Mouse (Mus musculus): ENCODE measurements around the gene Irs2.

The Irs2 gene

DNA sequence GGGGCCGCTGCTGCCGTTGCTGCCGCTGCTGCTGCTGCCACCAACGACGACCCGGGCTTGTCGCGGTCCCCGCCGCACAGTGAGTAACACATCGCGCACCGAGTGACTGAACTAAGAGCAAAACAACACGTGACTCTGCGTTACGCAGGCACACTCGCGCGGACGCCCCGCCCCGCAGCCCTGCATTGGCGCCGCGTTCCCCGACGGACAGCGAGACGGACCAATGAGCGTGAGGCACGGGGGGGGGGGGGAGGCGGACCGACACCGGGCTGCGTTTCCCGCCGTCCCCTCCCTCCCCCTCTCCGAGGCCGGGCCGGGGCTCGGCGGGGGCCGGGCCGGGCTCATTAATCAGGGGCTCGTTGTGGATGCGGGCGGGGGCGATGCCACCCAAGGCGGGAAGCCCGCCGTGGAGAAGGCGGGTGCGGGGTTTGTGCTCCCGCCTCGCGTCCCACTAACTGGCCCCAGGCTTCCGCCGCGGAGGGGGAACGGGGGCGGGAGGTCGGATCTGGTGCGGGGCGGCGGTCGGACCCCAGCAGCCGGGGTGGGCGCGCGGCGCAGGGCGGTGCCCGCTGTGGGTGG is 673 bp upstream of the Irs2 start:
- peak; percentile 97 for DNase-seq

- peak; percentile 62 for DNase-seq
Measured at GRCm38 (mm10) chr8:11007581-11008378, 478 bp downstream of the Irs2 start.

DNA sequence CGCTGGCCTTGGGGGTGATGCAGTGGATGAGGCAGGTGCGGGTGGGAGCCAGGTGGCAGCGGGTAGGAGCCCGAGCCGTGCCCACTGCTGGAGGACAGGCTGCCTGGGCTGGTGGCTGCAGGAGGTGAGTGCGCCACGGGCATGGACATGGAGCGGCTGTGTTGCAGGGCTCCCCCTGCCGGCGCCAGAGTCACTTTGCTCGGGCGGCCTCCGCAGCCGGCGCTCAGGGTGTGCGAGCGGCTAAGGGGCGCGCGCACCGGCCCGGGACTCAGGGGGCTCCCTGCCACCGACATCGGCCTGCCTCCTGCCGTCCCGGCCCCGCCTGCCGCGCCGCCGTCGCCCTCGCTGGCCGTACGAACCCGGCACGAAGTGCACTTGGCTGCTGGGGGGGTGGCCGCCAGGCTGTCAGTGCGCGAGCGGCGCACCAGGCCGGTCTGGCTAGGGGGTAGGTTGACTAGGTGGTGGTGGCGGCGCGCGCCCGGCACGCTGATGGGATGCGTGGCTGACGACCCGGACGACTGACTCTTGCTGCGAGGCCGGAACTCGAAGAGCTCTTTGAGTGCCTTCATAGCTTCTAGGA is 1.2 kb downstream of the Irs2 start:
- peak; percentile 89 for DNase-seq

DNA sequence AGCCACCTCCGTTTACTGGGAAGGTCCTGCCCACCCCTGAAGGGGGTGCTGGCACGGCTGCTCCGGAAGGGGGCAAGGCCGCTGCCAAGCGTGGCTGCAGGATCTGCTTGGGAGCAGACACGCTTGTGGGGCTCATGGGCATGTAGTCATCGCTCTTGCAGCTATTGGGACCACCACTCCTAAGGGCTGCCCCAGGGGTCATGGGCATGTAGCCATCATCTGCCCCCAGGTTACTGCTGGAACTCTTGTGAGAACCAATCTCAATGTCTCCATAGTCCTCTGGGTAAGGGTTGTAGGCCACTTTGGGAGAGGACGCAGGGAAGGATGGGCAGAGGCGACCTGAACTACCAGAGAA is 2.0 kb downstream of the Irs2 start:
- DNase-seq: no peak

DNA sequence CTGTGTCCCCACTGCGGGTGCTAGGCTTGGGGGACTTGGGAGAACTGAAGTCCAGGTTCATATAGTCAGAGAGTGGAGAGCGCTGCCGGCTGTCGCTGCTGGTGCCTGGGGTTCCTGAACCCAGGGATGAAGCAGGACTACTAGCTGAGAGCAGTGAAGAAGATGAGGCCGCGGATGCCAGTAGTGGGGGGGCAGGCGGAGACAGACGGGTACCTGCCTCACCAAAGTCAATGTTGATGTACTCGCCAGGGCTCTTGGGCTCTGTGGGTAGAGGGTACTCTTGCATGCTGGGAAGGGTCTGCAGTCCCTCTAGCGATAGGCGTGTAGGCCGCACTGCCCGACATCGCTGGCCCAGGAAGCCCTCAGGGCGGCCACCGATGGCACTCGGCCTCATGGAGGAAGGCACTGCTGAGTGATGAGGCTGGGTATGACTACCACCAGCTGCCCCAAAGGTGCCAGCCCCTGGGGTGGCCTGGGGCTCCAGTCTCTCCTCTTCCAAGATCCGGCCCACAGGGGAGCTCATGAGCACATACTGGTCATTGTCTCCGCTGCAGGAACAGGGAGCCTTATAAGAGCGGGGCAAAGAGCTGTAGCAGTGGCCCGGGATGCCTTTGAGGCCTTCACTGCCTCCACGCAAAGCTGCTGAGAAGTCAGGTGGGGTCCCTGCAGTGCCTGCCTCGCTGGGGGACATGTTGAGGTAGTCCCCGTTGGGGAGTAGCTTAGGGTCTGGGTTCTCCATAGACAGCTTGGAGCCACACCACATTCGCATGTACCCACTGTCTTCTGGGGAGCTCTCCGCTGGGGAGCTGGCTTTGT is 2.6 kb downstream of the Irs2 start:
- no peak for DNase-seq

- no peak for DNase-seq
Measured at GRCm38 (mm10) chr8:11004781-11005459, 3.3 kb downstream of the Irs2 start.

- DNase-seq: no peak
Measured at GRCm38 (mm10) chr8:11003917-11004470, 4.3 kb downstream of the Irs2 start.

DNA sequence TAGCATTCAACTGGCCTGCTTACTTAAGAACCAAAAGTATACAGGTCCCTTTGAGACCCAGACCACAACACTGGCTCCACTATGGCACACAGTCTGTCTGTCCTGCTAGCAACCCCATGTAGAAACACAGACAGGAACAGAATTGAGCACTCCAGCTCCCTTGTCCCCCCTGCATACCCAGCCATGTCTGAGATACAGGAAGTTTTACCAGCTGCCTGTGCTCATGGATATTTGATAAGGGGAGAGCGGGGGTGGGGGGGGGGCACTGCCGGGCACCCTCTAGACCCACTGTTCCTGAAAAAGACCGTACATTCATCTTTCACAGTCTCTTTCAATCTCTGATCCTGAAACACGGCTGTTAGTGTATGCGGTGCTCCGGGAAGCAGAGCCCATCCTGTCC is 5.0 kb downstream of the Irs2 start:
- no peak for DNase-seq

- DNase-seq: no peak
Measured at GRCm38 (mm10) chr8:11002816-11003215, 5.4 kb downstream of the Irs2 start.

DNA sequence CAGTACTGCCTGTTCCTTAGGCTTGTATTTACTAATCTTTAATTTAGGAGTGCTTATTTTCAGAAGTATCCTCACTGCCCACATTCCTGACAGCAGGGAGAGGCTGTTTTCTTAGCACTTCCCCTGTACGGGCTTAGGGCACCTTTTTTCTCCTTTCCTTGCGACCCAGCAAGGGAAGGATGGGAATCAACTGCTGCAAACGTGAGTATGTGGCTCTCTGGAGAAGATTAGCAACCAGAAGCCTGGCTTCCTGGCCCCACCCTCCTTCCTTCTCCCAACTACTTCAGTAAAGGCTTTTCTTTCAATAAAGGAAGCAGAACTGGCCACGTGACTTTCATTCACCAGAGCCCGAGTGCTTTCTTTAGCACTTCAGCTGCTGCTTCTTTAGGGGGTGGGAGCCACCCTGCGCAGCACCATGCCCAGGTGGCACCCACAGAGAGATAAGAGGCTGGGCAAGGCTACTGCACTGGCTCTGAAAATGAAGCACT is 7.2 kb downstream of the Irs2 start:
- DNase-seq: no peak

GRCm38 (mm10) chr8:10999538-10999937 is 8.7 kb downstream of the Irs2 start:
- DNase-seq: no peak

GRCm38 (mm10) chr8:10996247-10996646 is 12.0 kb downstream of the Irs2 start:
- DNase-seq: no peak

- DNase-seq: no peak
Measured at GRCm38 (mm10) chr8:10995756-10996155, 12.5 kb downstream of the Irs2 start.

DNA sequence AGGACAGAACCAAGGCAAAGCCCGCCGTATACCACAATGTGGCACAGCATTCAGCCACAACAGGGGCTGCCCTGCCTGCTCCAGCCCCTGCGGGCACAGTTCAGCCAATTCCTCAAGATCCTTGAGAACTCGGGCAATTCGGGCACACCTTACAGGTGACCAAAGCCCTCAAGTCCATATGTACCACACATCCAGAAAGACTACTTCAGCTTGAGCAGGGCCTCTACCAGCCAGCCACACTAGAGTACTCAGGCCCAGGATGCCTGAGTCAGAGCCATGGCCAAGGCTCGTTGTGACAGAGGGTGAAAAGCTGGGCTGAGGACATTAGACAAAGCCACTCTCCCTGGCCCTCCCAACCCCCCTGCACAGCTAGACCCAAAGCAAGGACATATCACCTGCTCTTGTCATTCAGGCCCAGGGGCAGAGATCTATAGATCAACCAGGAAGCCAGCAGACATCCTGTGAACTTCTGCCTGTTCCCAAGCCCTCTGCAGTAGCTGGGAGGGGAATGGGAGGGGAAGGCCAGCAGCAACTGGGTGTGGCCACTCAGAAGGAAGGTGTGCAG is 13.8 kb downstream of the Irs2 start:
- DNase-seq: no peak

GRCm38 (mm10) chr8:10993582-10994216 is 14.6 kb downstream of the Irs2 start:
- no peak for DNase-seq

GRCm38 (mm10) chr8:10992081-10992480 is 16.2 kb downstream of the Irs2 start:
- DNase-seq: no peak

GRCm38 (mm10) chr8:10991323-10991722 is 16.9 kb downstream of the Irs2 start:
- DNase-seq: no peak

DNA sequence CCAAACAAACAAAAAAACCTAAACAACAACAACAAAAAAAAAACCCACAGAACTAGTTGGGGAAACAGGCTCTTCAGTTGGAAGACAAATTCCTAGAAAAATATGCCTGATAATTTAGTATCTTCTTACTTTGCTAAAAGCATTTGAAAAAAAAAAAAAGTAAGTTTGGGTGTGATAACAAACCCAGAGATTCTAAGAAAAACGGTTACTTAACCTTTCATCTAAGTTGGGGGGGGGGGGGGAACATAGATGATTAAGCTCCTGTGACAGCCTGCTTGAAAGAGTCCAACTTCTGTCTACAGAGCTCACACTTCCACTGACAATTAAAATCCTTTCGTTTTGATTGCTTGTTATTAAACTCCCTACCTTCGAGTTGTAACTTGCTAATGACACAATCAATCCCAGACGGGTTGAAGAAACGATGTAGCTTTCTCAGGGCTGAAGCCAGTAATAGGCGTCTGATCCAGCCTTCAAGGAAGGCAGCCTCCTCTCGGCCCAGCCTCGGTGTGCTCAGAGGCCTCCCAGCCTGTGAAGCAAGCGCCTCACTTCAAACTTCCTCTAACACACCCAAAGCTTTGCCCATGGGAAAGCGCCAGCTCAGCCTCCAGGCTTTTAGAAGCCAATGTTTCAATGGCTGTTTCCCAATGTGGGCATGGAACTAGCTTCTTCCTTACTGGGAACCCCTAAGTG is 17.7 kb downstream of the Irs2 start:
- DNase-seq: no peak

DNA sequence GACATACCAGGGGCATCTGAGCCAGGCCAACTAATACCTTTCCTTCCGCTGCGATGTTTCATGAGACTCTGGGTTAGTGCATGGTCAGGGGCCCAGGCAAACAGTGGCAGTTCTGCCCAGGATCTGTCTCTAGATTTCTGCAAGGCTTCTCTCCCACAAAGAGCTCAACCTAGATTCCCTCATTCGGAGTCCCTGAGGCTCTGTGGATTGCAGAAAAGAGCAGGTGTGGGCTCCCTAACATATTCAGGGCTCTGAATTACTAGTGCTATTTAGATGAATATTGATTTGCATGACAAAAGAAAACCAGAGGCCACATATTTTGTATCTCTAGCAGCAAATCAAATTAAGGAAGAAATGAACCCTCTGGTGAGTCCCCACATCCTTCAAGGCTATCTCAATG is 18.3 kb downstream of the Irs2 start:
- DNase-seq: no peak

- DNase-seq: no peak
Measured at GRCm38 (mm10) chr8:10986638-10987037, 21.6 kb downstream of the Irs2 start.

DNA sequence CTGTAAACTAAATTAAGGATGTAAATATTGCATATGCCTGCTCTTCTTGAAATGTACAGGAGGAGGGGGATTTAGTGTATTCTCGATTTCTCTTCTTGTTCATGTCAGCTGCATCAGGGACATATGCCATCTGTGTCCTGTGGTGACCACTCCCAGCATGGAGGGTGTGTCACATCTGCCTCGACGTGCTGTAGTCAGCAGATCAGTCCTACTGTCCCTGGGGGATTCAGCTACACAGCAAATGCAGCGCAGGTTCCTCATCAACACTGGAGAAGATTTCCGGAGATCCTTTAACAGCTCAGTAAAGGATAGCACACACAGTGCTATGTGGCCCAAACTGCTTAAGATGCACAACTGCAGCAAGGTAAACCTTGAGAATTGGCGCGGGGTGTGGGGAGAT is 23.2 kb downstream of the Irs2 start:
- DNase-seq: no peak

Measured in kidney, adult 9 months (tissue).